Mouse (Mus musculus) CH12.LX (cell line): Measurements from ENCODE around the gene Kntc1. TPM values are rescaled to one million over a fixed set of nuclear protein-coding genes. Genes with fewer than 3 reads are reported as not detected.

Source experiments
- DNase-seq: peaks from one replicate; pipeline ENCODE4 v3.0.0-alpha.2; 2013; ENCODE audit errors: extremely low read depth
- H3K27ac ChIP-seq: 2 replicates; pipeline ENCODE4 v1.5.1; 2012; ENCODE audit warnings: low read depth, mild to moderate bottlenecking, control low read depth, moderate library complexity; ENCODE audit not compliant: insufficient read depth
- H3K27me3 ChIP-seq: replicated peaks from 2 replicates; pipeline ENCODE3; 2012; ENCODE audit warnings: inconsistent platforms
- H3K36me3 ChIP-seq, 2 experiments: replicated peaks in 1 of 2; 2 replicates each; pipeline versions ENCODE3 to v1.6.1; 2012; ENCODE audit warnings: inconsistent platforms in 1 of 2, low read length in 1 of 2, mild to moderate bottlenecking in 1 of 2, mixed read lengths in 1 of 2, moderate library complexity in 1 of 2; ENCODE audit not compliant: control insufficient read depth in 1 of 2, insufficient read depth in 1 of 2
- H3K4me1 ChIP-seq, 2 experiments: 2 replicates each; pipeline ENCODE4 v1.6.1; 2012; ENCODE audit warnings: inconsistent platforms in 1 of 2, moderate library complexity in 1 of 2; ENCODE audit not compliant: insufficient read depth in 2 of 2, control insufficient read depth in 1 of 2
- H3K4me2 ChIP-seq: 2 replicates; pipeline ENCODE4 v1.6.1; 2012; ENCODE audit warnings: low read depth, mild to moderate bottlenecking, control low read depth; ENCODE audit not compliant: poor library complexity, insufficient read depth, severe bottlenecking
- H3K4me3 ChIP-seq, 3 experiments: fragments of 150-350 bp in 1 of 3; sonication (generic) in 1 of 3; replicated peaks in 1 of 3; 2 replicates each; pipeline versions ENCODE3 to v1.5.1; 2011 to 2012; ENCODE audit warnings: low read depth in 2 of 3, low read length in 2 of 3, mild to moderate bottlenecking in 2 of 3, moderate library complexity in 2 of 3, control low read depth in 1 of 3, improper control_type of control experiment in 1 of 3, inconsistent platforms in 1 of 3, mixed read lengths in 1 of 3; ENCODE audit not compliant: poor library complexity in 1 of 3
- H3K79me2 ChIP-seq: replicated peaks from 2 replicates; pipeline ENCODE4 v1.6.1; 2012; ENCODE audit warnings: mild to moderate bottlenecking, moderate library complexity; ENCODE audit not compliant: control insufficient read depth, poor library complexity, insufficient read depth, severe bottlenecking; ENCODE audit errors: extremely low read depth
- H3K9ac ChIP-seq: 2 replicates; pipeline ENCODE4 v1.6.1; 2012; ENCODE audit warnings: low read depth, mild to moderate bottlenecking, control low read depth, moderate library complexity; ENCODE audit not compliant: insufficient read depth
- H3K9me3 ChIP-seq: replicated peaks from 2 replicates; pipeline ENCODE3; 2012; ENCODE audit warnings: low read length, inconsistent platforms, mixed read lengths
- CHD1 ChIP-seq: IDR thresholded peaks from 2 replicates; pipeline ENCODE4 v1.6.1; 2012; ENCODE audit warnings: low read depth, low read length, improper control_type of control experiment, inconsistent platforms
- ELF1 ChIP-seq: IDR thresholded peaks from 2 replicates; pipeline ENCODE4 v1.6.1; 2014; ENCODE audit warnings: low read depth, mild to moderate bottlenecking, inconsistent platforms, low read length, improper control_type of control experiment
- EP300 ChIP-seq: IDR thresholded peaks from 2 replicates; pipeline ENCODE4 v1.6.1; 2011; ENCODE audit warnings: low read length, improper control_type of control experiment
- ETS1 ChIP-seq: conservative IDR thresholded peaks from 2 replicates; pipeline ENCODE4 v1.6.1; 2012; ENCODE audit warnings: low read depth, mild to moderate bottlenecking, inconsistent platforms, low read length, improper control_type of control experiment, moderate library complexity
- HCFC1 ChIP-seq: IDR thresholded peaks from 2 replicates; pipeline ENCODE4 v1.6.1; 2012; ENCODE audit warnings: low read depth, mild to moderate bottlenecking, inconsistent platforms, low read length, improper control_type of control experiment
- IRF4 ChIP-seq: IDR thresholded peaks from 2 replicates; pipeline ENCODE4 v1.6.1; 2014; ENCODE audit warnings: low read depth, mild to moderate bottlenecking, inconsistent platforms, low read length, improper control_type of control experiment
- JUN ChIP-seq: IDR thresholded peaks from 2 replicates; pipeline ENCODE4 v1.6.1; 2011; ENCODE audit warnings: low read depth, mild to moderate bottlenecking, low read length, improper control_type of control experiment, moderate library complexity; ENCODE audit not compliant: insufficient read depth
- JUND ChIP-seq: conservative IDR thresholded peaks from 2 replicates; pipeline ENCODE4 v1.6.1; 2011; ENCODE audit warnings: low read depth, low read length, improper control_type of control experiment
- MAFK ChIP-seq: IDR thresholded peaks from 2 replicates; pipeline ENCODE4 v1.6.1; 2011; ENCODE audit warnings: low read length, improper control_type of control experiment; ENCODE audit not compliant: insufficient replicate concordance
- MAX ChIP-seq: IDR thresholded peaks from 2 replicates; pipeline ENCODE4 v1.6.1; 2011; ENCODE audit warnings: low read length, improper control_type of control experiment
- MAZ ChIP-seq: IDR thresholded peaks from 2 replicates; pipeline ENCODE4 v1.6.1; 2012; ENCODE audit warnings: low read depth, mild to moderate bottlenecking, inconsistent platforms, low read length, improper control_type of control experiment, moderate library complexity
- MXI1 ChIP-seq: IDR thresholded peaks from 2 replicates; pipeline ENCODE4 v1.6.1; 2011; ENCODE audit warnings: mild to moderate bottlenecking, low read depth, low read length, improper control_type of control experiment
- RAD21 ChIP-seq: IDR thresholded peaks from 2 replicates; pipeline ENCODE4 v1.6.1; 2011; ENCODE audit warnings: low read depth, mild to moderate bottlenecking, low read length, improper control_type of control experiment, moderate library complexity
- RCOR1 ChIP-seq: conservative IDR thresholded peaks from 2 replicates; pipeline ENCODE4 v1.6.1; 2012; ENCODE audit warnings: low read depth, mild to moderate bottlenecking, inconsistent platforms, low read length, improper control_type of control experiment
- SIN3A ChIP-seq: IDR thresholded peaks from 2 replicates; pipeline ENCODE4 v1.6.1; 2012; ENCODE audit warnings: low read length, improper control_type of control experiment, inconsistent platforms
- SMC3 ChIP-seq: IDR thresholded peaks from 2 replicates; pipeline ENCODE4 v1.6.1; 2011; ENCODE audit warnings: low read depth, low read length, improper control_type of control experiment
- TCF12 ChIP-seq: IDR thresholded peaks from 2 replicates; pipeline ENCODE4 v1.6.1; 2014; ENCODE audit warnings: low read depth, mild to moderate bottlenecking, inconsistent platforms, low read length, improper control_type of control experiment
- USF2 ChIP-seq: conservative IDR thresholded peaks from 2 replicates; pipeline ENCODE4 v1.6.1; 2011; ENCODE audit warnings: low read depth, low read length, improper control_type of control experiment
- ZKSCAN1 ChIP-seq: IDR thresholded peaks from 2 replicates; pipeline ENCODE4 v1.6.1; 2012; ENCODE audit warnings: low read depth, inconsistent platforms, low read length, improper control_type of control experiment, borderline replicate concordance
- ZMIZ1 ChIP-seq: IDR thresholded peaks from 2 replicates; pipeline ENCODE4 v1.6.1; 2012; ENCODE audit warnings: low read depth, mild to moderate bottlenecking, inconsistent platforms, low read length, improper control_type of control experiment
- dilution Hi-C: fragments of 300-500 bp; cut with MboI; formaldehyde crosslinking; loops from 2 replicates; pipeline ENCODE4 v1.14.3; 2020; ENCODE audit warnings: low sequenced_read_pairs; ENCODE audit not compliant: extremely low pct_unique_long_range_greater_than_20kb, extremely low pct_ligation_motif_present
- in situ Hi-C: fragments of 300-500 bp; cut with MboI; formaldehyde crosslinking; loops from 3 replicates; pipeline ENCODE4 v1.14.3; 2019; ENCODE audit warnings: low sequenced_read_pairs, low pct_ligation_motif_present, low pct_unique_long_range_greater_than_20kb, mixed read lengths
- polyA plus RNA-seq: library from polyadenylated mRNA; unstranded; fragments of >175 nt; gene quantifications from 2 replicates; pipeline ENCODE4 v1.2.1, GENCODE M21; 2012; ENCODE audit warnings: low read depth; ENCODE audit not compliant: insufficient read length
- total RNA-seq, 2 experiments: library from RNA; depleted of rRNA; stranded (reverse); fragments of 300-350 nt in 1 of 2; fragments of >200 nt in 1 of 2; gene quantifications; 2 replicates each; pipeline ENCODE4 v1.2.3; 2012 to 2014

The Kntc1 gene
- total and polyA plus RNA-seq, 3 experiments, result 30.4 to 37.4 (median 30.5) TPM

GRCm38 (mm10) chr5:123842221-123842934 is 92.9 kb downstream of the Kntc1 start:
- Histone ChIP-seq H3K9ac (no peak overlapping the region), H3K4me2 (no peak overlapping the region), H3K36me3 (no peaks in the 10 kb centered on the region), H3K9me3 (no peaks in the 10 kb centered on the region), H3K27me3 (no peaks in the 10 kb centered on the region), H3K79me2 (no peaks in the 10 kb centered on the region), H3K27ac (no peak overlapping the region), H3K4me3 (no peak overlapping the region), H3K4me1 (peaks cover 0 to 5% of the 10 kb centered on the region in 2 experiments; a peak in 1 of 4 replicates)
- DNase-seq, result no peak
- in situ Hi-C loops (no loop called here), dilution Hi-C loops (no loop called here)
- TF ChIP-seq JUN (no peak), HCFC1 (no peak)

GRCm38 (mm10) chr5:123842935-123843282 is 93.4 kb downstream of the Kntc1 start:
- dilution Hi-C loops, result no loop called here

GRCm38 (mm10) chr5:123843816-123844215 is 94.3 kb downstream of the Kntc1 start:
- in situ Hi-C loops, result no loop called here
- dilution Hi-C loops, result no loop called here

More at GRCm38 (mm10) chr5:123842935-123843282, 93.4 kb downstream of the Kntc1 start:
- Histone ChIP-seq H3K27ac (no peak overlapping the region), H3K9ac (no peak overlapping the region), H3K9me3 (no peaks in the 10 kb centered on the region), H3K27me3 (no peaks in the 10 kb centered on the region), H3K4me3 (no peak overlapping the region), H3K4me1 (peaks cover 0 to 5% of the 10 kb centered on the region in 2 experiments; a peak in 1 of 4 replicates), H3K4me2 (no peak overlapping the region), H3K79me2 (no peaks in the 10 kb centered on the region), H3K36me3 (no peaks in the 10 kb centered on the region)
- DNase-seq, result no peak
- TF ChIP-seq ELF1, result no peak
- TF ChIP-seq ZMIZ1, result no peak
- TF ChIP-seq USF2, result no peak
- TF ChIP-seq TCF12, result no peak
- no peak for TF ChIP-seq JUND
- no peak for TF ChIP-seq MAFK
- no peak for TF ChIP-seq EP300
- TF ChIP-seq MAZ, result no peak
- no peak for TF ChIP-seq ETS1
- no peak for TF ChIP-seq IRF4
- no peak for TF ChIP-seq ZKSCAN1
- TF ChIP-seq CHD1, result no peak
- TF ChIP-seq JUN, result no peak
- in situ Hi-C loops, result no loop called here

More at GRCm38 (mm10) chr5:123843816-123844215, 94.3 kb downstream of the Kntc1 start:
- H3K36me3 ChIP-seq, result no peaks in the 10 kb centered on the region
- no peak overlapping the region for H3K9ac ChIP-seq
- H3K4me1 ChIP-seq, result peaks cover 0 to 5% of the 10 kb centered on the region in 2 experiments; a peak in 1 of 4 replicates
- no peaks in the 10 kb centered on the region for H3K9me3 ChIP-seq
- no peak for DNase-seq
- H3K27ac ChIP-seq, result no peak overlapping the region
- no peak overlapping the region for H3K4me2 ChIP-seq
- TF ChIP-seq SMC3 (no peak), RAD21 (no peak), MAX (no peak), RCOR1 (no peak), SIN3A (no peak), MXI1 (no peak)
- no peaks in the 10 kb centered on the region for H3K79me2 ChIP-seq
- no peak overlapping the region for H3K4me3 ChIP-seq
- no peaks in the 10 kb centered on the region for H3K27me3 ChIP-seq
